Mouse (Mus musculus) lung, postnatal 4 days (tissue): ENCODE measurements around the gene Iqcd.

Source experiments
- DNase-seq, 2 experiments: peaks; one replicate each; pipeline ENCODE4 v3.0.0; 2021

Gene Iqcd

DNA sequence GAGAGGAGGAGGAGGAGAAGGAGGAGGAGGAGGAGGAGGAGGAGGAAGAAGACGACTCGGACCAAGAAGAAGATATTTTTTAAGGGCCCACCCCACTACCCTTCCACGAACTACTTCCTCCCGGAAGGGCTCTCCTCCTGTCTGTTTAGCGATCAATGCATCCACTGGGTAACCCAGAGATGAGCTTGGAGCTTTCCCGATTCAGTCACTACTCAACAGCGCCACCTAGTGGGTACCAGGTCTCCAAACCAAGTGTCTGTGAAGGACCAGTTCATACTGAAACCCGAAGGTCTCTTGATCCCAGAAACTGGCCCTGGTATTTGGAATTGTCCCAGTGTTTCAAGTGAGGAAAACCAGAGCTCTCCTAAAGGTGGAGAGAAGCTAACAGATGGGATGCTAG is 16.9 kb downstream of the Iqcd start:
- peak; percentile 79 to 90 for DNase-seq

DNA sequence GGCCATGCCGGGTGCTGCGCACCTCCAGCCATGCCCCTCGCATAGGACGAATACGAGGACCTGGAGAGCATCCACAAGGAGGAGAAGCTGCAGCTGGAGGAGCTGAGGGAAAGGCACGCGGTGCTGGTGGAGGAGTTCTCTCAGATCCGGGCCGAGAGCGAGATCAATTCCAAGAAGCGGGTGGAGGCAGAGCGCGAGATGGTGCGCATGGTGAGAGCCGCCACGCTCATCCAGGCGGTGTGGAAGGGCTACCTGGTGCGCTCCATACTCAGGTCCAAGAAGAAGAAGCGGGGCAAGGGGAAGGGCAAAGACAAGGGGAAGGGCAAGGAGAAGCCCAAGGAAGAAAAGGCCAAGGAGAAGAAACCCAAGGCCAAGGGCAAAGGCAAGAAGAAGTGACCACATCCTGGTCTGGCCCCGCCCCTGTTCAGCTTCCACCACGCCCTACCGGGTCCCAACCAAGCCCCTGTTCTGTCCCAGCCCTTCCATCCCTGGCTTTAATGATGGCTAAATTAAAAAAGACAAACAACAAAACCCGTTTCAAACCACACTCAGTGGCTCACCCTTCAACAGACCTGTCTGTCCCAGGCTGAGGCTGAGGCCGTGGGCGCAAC is 17.9 kb downstream of the Iqcd start:
- DNase-seq = peak in 1 of 2 experiments; percentile 22

DNA sequence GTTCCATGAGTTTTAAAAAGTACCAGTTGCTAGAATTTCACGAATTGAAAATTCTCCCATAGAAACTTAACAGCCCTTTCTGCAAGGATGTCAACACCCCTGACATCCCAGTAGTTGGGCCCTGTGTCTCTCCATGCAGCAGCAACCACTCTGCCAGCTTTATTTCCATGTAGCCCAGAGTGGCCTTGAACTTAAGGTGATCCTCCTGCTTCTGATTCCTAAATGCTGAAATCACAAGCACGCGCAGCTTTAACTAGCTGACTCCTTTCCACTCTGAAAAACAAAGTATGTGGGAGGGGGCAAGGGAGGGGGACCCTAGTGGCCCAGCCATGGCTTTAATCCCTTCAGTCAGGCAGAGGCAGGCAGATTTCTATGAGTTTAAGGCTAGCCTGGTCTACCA is 18.5 kb downstream of the Iqcd start:
- no peak for DNase-seq

- DNase-seq = no peak
These were observed 20.5 kb downstream of the Iqcd start for GRCm38 (mm10) chr5:120609246-120609775.

DNA sequence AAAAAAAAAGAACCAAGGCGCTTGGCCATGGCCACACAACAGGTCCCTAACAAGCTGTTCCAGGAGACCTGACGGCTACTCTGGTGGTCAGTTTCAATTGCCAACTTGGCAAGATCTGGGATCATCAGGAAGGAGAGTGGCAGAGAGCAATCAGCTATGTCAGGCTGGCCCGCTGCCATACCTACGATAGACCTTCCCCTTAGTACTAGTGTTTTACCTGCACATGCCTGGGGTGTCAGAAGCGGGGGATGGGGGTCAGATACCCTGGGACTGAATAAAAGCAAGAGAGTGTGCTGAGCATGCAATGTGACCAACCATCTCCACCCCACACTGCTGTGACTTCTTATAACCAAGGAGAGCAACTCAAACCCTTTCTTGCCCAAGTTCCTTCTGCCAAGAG is 22.1 kb downstream of the Iqcd start:
- DNase-seq = no peak

DNA sequence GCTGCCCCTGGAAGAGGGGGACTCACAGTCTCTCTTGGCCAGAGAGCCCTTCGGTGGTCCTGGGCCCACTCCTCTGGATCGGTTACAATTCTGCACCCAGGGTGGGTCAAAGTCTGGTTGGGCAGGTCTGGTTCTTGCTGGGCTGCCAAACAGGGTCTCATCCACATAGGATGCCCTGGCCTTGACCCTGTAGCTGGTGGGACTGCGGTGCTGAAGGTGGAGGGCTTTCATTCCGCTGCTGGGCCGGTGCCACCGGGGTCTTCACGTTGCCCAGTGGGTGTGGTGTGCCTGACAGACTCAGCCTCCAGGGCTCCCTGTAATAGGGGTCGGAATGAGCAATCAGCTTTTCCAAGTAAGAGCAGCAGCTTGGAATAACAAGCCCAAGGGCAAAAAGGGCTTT is 22.6 kb downstream of the Iqcd start:
- DNase-seq = no peak

- DNase-seq = peak; percentile 96 to 97
These were observed 23.6 kb downstream of the Iqcd start, which contains the start of the genes Rita1 and Ddx54 for GRCm38 (mm10) chr5:120612442-120612821. Rita1 (minus strand) TSS chr5:120612589. Ddx54 (plus strand) TSS chr5:120612739.

GRCm38 (mm10) chr5:120612822-120613604 is 24.2 kb downstream of the Iqcd start:
- DNase-seq = peak; percentile 100

DNA sequence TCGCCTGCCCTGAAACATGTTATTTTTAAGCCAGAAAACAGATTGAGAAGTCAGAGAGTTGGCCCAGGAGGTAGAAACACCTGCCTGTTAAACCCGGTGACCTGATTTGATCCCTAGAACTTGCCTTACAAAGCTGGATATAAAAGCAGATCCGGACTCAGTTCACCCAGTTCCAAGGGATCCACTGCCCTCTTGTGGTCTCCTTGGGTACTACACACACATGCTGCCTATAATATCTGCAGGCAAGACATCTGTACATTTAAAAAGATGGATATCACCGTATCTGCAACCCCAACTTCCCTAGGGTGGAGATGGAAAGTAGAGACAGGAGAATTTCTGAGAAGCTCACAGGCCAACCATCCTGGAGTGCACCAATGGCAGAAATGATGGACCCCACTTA is 27.1 kb downstream of the Iqcd start:
- no peak for DNase-seq

GRCm38 (mm10) chr5:120618778-120619177 is 30.0 kb downstream of the Iqcd start:
- DNase-seq = no peak

DNA sequence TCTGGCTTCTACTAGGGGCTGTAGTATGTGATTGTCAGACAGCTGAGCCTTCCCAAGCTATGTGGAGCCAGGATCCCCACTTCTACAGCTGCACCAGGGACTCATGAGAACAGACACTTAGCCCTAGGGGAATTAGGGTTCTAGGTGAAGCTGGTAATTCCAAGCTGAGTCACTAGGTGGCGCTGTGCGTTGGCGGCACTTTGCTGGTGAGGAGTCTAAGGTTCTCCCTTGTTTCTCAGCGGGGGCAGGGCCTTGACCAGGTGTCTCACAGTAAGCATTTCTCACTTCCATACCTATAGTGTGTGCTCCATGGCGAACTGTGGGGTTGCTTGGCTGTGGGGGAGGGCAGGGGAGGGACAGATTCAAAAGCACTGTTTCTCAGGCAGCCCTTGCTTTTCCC is 30.4 kb downstream of the Iqcd start:
- peak; percentile 31 to 67 for DNase-seq

- DNase-seq = peak; percentile 73 to 85
These were observed 31.7 kb downstream of the Iqcd start for GRCm38 (mm10) chr5:120620375-120621077.

DNA sequence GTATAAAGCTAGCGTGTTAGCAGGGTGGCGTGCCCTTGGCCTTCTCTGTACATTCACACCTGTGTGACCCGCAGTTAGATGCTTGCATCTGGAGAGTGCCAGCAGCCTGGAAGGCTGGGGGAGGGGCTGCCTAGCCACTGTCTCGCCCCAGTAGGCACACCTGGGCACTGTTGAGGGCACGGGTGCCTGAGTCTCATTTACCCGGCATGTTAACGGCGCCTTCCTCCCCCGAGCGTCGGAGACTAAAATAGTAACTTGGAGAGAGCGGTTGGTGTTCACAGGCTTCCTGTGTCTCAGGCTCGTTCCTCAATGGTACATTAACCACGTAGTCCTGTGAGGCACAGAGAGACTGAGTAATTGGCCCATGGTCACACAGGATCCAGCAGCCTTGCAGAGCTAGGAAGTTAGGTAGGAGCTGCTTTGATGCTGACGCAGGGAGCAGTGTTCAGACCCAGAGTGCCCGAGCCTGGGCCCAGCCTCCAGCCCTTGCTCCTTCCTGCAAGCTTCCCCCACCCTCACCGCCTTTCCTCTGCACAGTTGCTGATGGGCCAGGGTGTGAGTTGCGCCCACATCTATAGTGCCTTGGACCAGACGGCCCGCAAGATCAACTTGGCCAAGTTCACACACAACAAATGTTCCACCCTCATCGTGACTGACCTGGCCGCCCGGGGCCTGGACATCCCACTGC is 32.4 kb downstream of the Iqcd start:
- DNase-seq = peak in 1 of 2 experiments; percentile 48

DNA sequence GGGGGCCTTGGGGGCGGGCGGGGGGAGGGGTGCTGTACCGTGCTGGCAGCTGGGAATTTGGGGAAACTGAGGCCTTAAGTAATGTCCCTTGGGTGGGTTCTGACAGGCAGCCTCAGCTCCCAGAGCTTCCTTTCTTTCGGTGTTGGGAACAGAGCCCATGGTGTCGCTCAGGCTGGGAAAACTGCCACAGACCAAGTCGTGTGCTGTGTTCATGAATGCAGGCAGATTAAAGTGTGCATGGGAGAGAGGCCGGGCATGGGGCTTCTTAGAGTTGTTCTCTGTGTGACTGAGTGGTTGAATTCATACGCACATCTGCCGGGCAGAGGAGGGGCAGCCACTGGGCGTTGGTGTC is 33.0 kb downstream of the Iqcd start:
- no peak for DNase-seq

- no peak for DNase-seq
These were observed 33.5 kb downstream of the Iqcd start for GRCm38 (mm10) chr5:120622198-120622851.

DNA sequence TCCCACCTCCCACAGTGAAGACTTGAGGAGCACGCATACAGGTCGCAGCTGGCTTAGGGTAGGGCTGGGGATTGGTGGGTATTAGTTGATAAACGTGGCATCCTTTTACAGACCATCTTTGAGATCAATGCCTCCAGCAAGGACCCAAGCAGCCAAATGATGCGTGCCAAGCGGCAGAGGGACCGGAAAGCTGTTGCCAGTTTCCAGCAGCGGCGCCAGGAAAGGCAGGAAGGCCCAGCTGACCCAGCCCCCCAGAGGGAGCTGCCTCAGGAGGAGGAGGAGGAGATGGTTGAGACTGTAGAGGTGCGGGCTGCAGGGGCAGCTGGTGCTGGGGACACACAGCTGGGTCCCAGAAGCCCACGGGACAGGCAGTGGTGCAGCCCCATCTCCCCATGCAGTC is 35.6 kb downstream of the Iqcd start:
- DNase-seq = no peak

GRCm38 (mm10) chr5:120626399-120626798 is 37.6 kb downstream of the Iqcd start:
- peak; percentile 48 to 54 for DNase-seq

DNA sequence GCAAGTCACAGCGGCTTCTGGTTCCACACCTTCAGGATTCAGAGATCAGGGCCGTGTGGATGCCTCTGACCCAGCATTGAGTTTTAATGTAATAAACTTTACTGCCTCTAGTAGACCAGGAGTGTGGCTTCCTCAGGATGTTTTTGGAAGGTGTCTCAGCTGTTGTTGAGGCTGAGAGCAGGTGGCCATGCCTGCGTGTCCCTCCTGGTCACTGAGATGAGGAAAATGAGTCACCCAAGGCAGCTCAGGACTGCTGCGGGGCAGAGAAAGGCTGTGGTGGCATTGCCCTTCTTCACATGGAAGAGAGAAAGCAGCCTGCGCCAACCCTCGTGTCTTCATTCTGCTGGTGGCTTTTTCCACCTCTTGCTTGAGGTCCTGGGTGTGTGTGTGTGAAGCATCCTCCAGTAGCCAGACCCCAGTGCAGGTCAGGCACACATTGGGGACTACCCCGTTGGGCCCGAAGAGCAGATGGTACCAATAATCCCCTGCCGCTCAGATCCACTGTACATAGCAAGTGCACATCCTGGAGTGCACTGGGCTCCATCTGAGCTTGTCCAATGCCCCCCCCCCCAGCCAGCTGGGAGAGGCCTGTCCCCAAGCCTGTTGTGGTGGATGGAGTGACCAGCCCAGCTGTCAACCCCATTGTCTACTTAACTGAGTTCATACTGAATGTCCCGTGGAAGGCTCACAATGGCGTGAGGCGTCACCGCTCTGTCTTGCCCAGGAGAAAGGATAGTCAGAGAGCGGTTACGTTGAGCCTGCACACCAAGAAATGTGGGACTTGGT is 38.9 kb downstream of the Iqcd start:
- no peak for DNase-seq

DNA sequence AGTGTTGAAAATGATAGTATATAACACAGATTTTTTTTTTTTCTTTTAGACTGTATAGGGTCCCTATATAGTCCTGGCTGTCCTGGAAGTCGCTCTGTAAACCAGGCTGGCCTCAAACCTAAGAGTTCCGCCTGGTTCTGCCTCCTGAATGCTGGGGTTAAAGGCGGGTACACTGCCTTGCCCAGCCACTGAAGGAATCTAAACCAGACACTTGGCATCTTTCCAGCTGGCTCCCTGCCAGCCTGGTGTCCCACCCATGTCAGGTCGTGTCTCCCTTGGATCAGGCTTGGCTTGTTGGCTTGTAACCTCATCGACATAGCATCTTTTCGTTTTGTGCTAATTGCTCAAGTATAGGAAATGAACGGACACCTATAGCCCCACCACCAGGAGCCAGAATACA is 39.8 kb downstream of the Iqcd start:
- peak in 1 of 2 experiments; percentile 32 for DNase-seq

DNA sequence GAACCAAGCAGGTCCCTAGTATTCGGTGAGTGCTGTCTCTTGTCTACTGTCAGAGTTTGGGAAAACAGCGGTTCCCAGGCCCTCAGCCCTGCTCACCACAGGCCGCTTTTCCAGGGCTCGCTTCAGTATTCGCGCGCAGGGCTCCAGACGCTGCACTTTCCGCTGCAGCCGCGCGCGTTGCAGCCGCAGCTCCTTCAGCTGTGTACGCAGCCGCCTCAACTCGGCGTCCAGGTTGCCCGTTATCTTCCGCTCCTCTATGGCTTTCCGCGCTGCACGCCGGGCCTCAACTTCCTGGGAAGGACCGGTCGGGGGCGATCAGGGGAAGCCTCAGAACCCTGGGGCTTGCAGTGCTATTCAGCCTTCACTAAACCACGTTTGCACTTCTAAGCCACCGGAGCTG is 42.3 kb downstream of the Iqcd start:
- no peak for DNase-seq

GRCm38 (mm10) chr5:120631892-120632291 is 43.1 kb downstream of the Iqcd start:
- no peak for DNase-seq

- no peak for DNase-seq
These were observed 45.3 kb downstream of the Iqcd start, which contains the start of gene Cfap73 for GRCm38 (mm10) chr5:120634131-120634530. Cfap73 (minus strand) TSS chr5:120634235.
